Mouse (Mus musculus): ENCODE measurements around the gene Hectd4. TPM values are rescaled to one million over a fixed set of nuclear protein-coding genes. Genes with fewer than 3 reads are reported as not detected.

Hectd4 gene
- polyA plus RNA-seq, 1 experiment = 16.4 TPM

DNA sequence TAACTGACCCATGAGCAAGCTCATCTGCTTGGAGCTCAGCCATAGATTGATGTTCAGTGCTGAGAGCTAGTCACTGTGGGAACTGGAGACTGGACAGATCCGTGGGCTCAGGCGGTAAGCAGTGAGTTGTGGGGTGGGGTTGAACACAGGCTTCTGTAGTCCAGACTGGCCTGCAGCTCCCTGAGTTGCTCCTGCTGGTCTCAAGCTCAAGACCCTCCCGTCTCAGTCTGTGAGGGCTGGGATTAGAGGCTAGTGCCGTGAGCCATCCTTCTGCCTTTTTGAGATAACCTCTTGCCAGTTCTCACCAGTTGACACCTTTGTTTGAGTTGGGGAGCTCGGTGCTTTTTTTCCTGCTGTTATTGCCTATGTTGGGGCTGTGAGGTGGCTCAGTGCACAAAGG lies 180.8 kb downstream of the Hectd4 start:
- H3K4me3 ChIP-seq (replicated peaks; ENCODE audit: extremely low read depth, low read depth, low read length) = no peak overlapping the region
- TF ChIP-seq POLR2A (IDR thresholded peaks at IDR 0.05; ENCODE audit: borderline replicate concordance, extremely low read depth, low read depth, low read length) (no peak), CTCF (IDR thresholded peaks at IDR 0.05; ENCODE audit: insufficient read depth, low read length) (no peak)
- no peak for DNase-seq
- peaks cover 10% of the 10 kb centered on the region; the same call in 1 of the 2 replicates for H3K4me1 ChIP-seq (ENCODE audit: control insufficient read depth, insufficient read depth, low read length)
- WGBS = 71% methylated on average over 5 of the region's 5 CpGs

DNA sequence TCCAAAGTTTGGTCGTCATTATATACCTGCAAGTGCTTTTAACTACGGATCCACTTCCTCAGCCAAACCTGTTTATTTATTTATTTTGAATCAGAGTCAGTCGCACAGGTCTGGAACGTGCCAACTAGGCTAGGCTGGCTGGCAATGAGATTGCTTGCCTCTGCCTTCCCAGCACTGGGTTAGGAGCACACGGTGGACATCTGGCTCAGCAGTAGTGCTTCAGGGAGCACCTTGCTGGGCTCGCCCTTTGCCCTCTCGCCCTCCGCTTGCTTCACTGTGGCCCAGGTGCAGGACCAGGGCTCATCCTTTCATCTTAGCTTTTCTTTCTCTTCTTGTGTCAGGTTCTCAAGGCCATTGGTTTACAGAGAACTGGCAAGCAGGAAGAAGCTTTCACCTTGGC lies 187.8 kb downstream of the Hectd4 start:
- TF ChIP-seq POLR2A (IDR thresholded peaks at IDR 0.05; ENCODE audit: borderline replicate concordance, extremely low read depth, low read depth, low read length) (no peak), CTCF (IDR thresholded peaks at IDR 0.05; ENCODE audit: insufficient read depth, low read length) (no peak)
- no peak for DNase-seq
- 74% methylated on average over 8 of the region's 8 CpGs for WGBS

DNA sequence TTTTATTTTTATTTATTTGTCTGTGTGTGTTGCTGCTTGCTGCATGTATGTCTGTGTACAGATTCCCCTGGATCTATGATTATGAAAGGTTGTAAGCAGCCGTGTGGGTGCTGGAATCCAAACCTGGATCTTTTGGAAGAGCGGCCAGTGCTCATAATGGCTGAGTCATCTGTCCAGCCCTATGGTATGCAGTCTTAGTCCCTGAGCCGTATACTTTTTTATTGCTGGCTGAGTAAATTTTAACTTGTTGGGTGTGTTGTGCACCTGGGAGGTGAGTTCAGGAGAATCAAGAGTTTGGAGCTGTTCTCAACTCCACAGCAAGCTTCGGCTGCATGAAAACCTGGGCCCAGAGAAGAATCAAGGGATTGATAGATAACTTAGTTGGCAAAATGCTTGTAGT lies 191.0 kb downstream of the Hectd4 start:
- DNase-seq = no peak
- Histone ChIP-seq H3K4me3 (replicated peaks; ENCODE audit: extremely low read depth, low read depth, low read length) (no peak overlapping the region), H3K4me1 (ENCODE audit: control insufficient read depth, insufficient read depth, low read length) (no peaks in the 10 kb centered on the region)
- TF ChIP-seq CTCF (IDR thresholded peaks at IDR 0.05; ENCODE audit: insufficient read depth, low read length) (no peak), POLR2A (IDR thresholded peaks at IDR 0.05; ENCODE audit: borderline replicate concordance, extremely low read depth, low read depth, low read length) (no peak)
- WGBS = 86% methylated on average over 4 of the region's 4 CpGs

More for the DNA sequence above, 187.8 kb downstream of the Hectd4 start:
- Histone ChIP-seq H3K4me3 (replicated peaks; ENCODE audit: extremely low read depth, low read depth, low read length) (no peak overlapping the region), H3K4me1 (ENCODE audit: control insufficient read depth, insufficient read depth, low read length) (no peaks in the 10 kb centered on the region)

Other genes with a start within 250 kb of the Hectd4 start
- gene Rph3a, start 210.1 kb upstream of the Hectd4 start, polyA plus RNA-seq (2012; rRNA removed) = not detected in 2 replicates
- gene Ptpn11, start 28.8 kb upstream of the Hectd4 start, polyA plus RNA-seq (2012; rRNA removed) = 31.2 and 44.4 TPM in 2 replicates
- 171 and 213 TPM in 2 replicates for gene Rpl6, start 15.7 kb upstream of the Hectd4 start, polyA plus RNA-seq (2012; rRNA removed)
- gene Trafd1, start 165.4 kb downstream of the Hectd4 start, polyA plus RNA-seq (2012; rRNA removed) = 83.8 and 108 TPM in 2 replicates
- gene Naa25, start 177.7 kb downstream of the Hectd4 start, polyA plus RNA-seq (2012; rRNA removed) = 6.2 and 10.0 TPM in 2 replicates
- gene Tmem116, start 231.7 kb downstream of the Hectd4 start, polyA plus RNA-seq (2012; rRNA removed) = 23.6 and 24.2 TPM in 2 replicates
- gene Erp29, start 232.3 kb downstream of the Hectd4 start, polyA plus RNA-seq (2012; rRNA removed) = 30.3 and 34.0 TPM in 2 replicates